Mouse (Mus musculus) G1E (cell line): ENCODE data around the gene Nell2. TPM values are rescaled to one million over a fixed set of nuclear protein-coding genes. Genes with fewer than 3 reads are reported as not detected.

Experiments used
- ATAC-seq: 2 replicates; pipeline ENCODE4 v1.8.0; 2016; ENCODE audit warnings: mild to moderate bottlenecking; ENCODE audit not compliant: insufficient number of reproducible peaks, poor library complexity, low FRiP score, severe bottlenecking; ENCODE audit errors: extremely low read depth
- DNase-seq: peaks from one replicate; pipeline ENCODE4 v3.0.0; 2012; ENCODE audit warnings: low spot score
- H3K27me3 ChIP-seq: 2 replicates; pipeline ENCODE4 v1.6.1; 2012; ENCODE audit warnings: mild to moderate bottlenecking, low read length, inconsistent platforms; ENCODE audit not compliant: insufficient read depth
- H3K36me3 ChIP-seq: replicated peaks from 2 replicates; pipeline ENCODE3; 2012; ENCODE audit warnings: mild to moderate bottlenecking, inconsistent platforms
- H3K4me1 ChIP-seq: 2 replicates; pipeline ENCODE4 v1.6.1; 2012; ENCODE audit warnings: low read depth, low read length, inconsistent platforms, mixed read lengths; ENCODE audit not compliant: insufficient read depth
- H3K4me3 ChIP-seq: 2 replicates; pipeline ENCODE4 v1.5.1; 2012; ENCODE audit warnings: low read depth, mild to moderate bottlenecking, inconsistent platforms, low read length, moderate library complexity, mixed read lengths
- H3K9me3 ChIP-seq: replicated peaks from 2 replicates; pipeline ENCODE4 v1.6.1; 2012; ENCODE audit warnings: inconsistent platforms
- CTCF ChIP-seq: IDR thresholded peaks from 2 replicates; pipeline ENCODE4 v1.5.1; 2012; ENCODE audit warnings: low read depth, low read length, inconsistent platforms, mixed read lengths
- GATA1 ChIP-seq: IDR thresholded peaks from 2 replicates; pipeline ENCODE4 v1.6.1; 2012; ENCODE audit warnings: borderline replicate concordance, low read length, inconsistent platforms, mixed read lengths
- GATA2 ChIP-seq: IDR thresholded peaks from 2 replicates; pipeline ENCODE4 v1.6.1; 2012; ENCODE audit warnings: low read depth, low read length, inconsistent platforms, borderline replicate concordance
- POLR2AphosphoS5 ChIP-seq: IDR thresholded peaks from 2 replicates; pipeline ENCODE4 v1.6.1; 2012; ENCODE audit warnings: low read depth, low read length, inconsistent platforms; ENCODE audit not compliant: insufficient replicate concordance
- TAL1 ChIP-seq: conservative IDR thresholded peaks from 2 replicates; pipeline ENCODE4 v1.6.1; 2012; ENCODE audit warnings: low read depth, low read length, inconsistent platforms, mixed read lengths
- polyA plus RNA-seq: library from polyadenylated mRNA; stranded (reverse); fragments of >175 nt; gene quantifications from 2 replicates; pipeline ENCODE4 v1.2.3, GENCODE M21; 2012
- total RNA-seq, 2 experiments: library from RNA; stranded (forward) in 1 of 2; stranded (reverse) in 1 of 2; fragments of 200-1000 nt in 1 of 2; fragments of >200 nt in 1 of 2; fragmentation: Nextera tagmentation in 1 of 2; gene quantifications; 2 replicates each; pipeline ENCODE4 v1.2.3; 2014 to 2017

Nell2 gene
- total and polyA plus RNA-seq, 3 experiments = 0.05 TPM; not detected in 2

- H3K9me3 ChIP-seq = peaks cover 31% of the 10 kb centered on the region
- no peaks in the 10 kb centered on the region for H3K36me3 ChIP-seq
- no peak for DNase-seq
- H3K4me3 ChIP-seq = no peak overlapping the region
- TF ChIP-seq POLR2AphosphoS5 (no peak), CTCF (no peak), GATA1 (no peak), TAL1 (no peak), GATA2 (no peak)
- no peaks in the 10 kb centered on the region for H3K4me1 ChIP-seq
- ATAC-seq = no peak
- no peaks in the 10 kb centered on the region for H3K27me3 ChIP-seq
Observed at GRCm38 (mm10) chr15:95425085-95425484, 103.3 kb downstream of the Nell2 start.

- no peaks in the 10 kb centered on the region for H3K36me3 ChIP-seq
- peaks cover 28% of the 10 kb centered on the region for H3K9me3 ChIP-seq
- H3K4me3 ChIP-seq = no peak overlapping the region
- DNase-seq = no peak
- TF ChIP-seq TAL1 (no peak), POLR2AphosphoS5 (no peak), GATA1 (no peak), GATA2 (no peak), CTCF (no peak)
- no peaks in the 10 kb centered on the region for H3K4me1 ChIP-seq
- no peak for ATAC-seq
- no peaks in the 10 kb centered on the region for H3K27me3 ChIP-seq
Observed at GRCm38 (mm10) chr15:95422226-95422950, 106.0 kb downstream of the Nell2 start.

- Histone ChIP-seq H3K36me3 (no peaks in the 10 kb centered on the region), H3K4me3 (no peak overlapping the region), H3K9me3 (peaks cover 22% of the 10 kb centered on the region), H3K4me1 (no peaks in the 10 kb centered on the region), H3K27me3 (no peaks in the 10 kb centered on the region)
- ATAC-seq (no peak), DNase-seq (no peak)
- no peak for TF ChIP-seq GATA2
- no peak for TF ChIP-seq GATA1
- TF ChIP-seq TAL1 = no peak
- no peak for TF ChIP-seq CTCF
- TF ChIP-seq POLR2AphosphoS5 = no peak
Observed at GRCm38 (mm10) chr15:95418641-95419040, 109.7 kb downstream of the Nell2 start.

GRCm38 (mm10) chr15:95411949-95412741 is 116.2 kb downstream of the Nell2 start:
- Histone ChIP-seq H3K4me1 (no peaks in the 10 kb centered on the region), H3K36me3 (no peaks in the 10 kb centered on the region)
- no peak for DNase-seq

GRCm38 (mm10) chr15:95410213-95410843 is 118.0 kb downstream of the Nell2 start:
- TF ChIP-seq GATA2 (no peak), POLR2AphosphoS5 (no peak), GATA1 (no peak), CTCF (no peak), TAL1 (no peak)
- Histone ChIP-seq H3K4me1 (no peaks in the 10 kb centered on the region), H3K36me3 (no peaks in the 10 kb centered on the region), H3K27me3 (no peaks in the 10 kb centered on the region), H3K9me3 (peaks cover 12% of the 10 kb centered on the region), H3K4me3 (no peak overlapping the region)
- ATAC-seq = no peak
- no peak for DNase-seq

More at GRCm38 (mm10) chr15:95411949-95412741, 116.2 kb downstream of the Nell2 start:
- Histone ChIP-seq H3K27me3 (no peaks in the 10 kb centered on the region), H3K9me3 (peaks cover 14% of the 10 kb centered on the region), H3K4me3 (no peak overlapping the region)
- ATAC-seq = no peak
- TF ChIP-seq POLR2AphosphoS5 (no peak), GATA1 (no peak), GATA2 (no peak), TAL1 (no peak), CTCF (no peak)

GRCm38 (mm10) chr15:95390347-95390746 is 138.0 kb downstream of the Nell2 start:
- TF ChIP-seq POLR2AphosphoS5 = no peak
- no peak for TF ChIP-seq GATA2
- no peak for TF ChIP-seq GATA1
- no peak for TF ChIP-seq TAL1
- TF ChIP-seq CTCF = no peak
- Histone ChIP-seq H3K36me3 (no peaks in the 10 kb centered on the region), H3K27me3 (no peaks in the 10 kb centered on the region), H3K9me3 (peaks cover 27% of the 10 kb centered on the region), H3K4me1 (no peaks in the 10 kb centered on the region), H3K4me3 (no peak overlapping the region)
- no peak for DNase-seq
- no peak for ATAC-seq
